Mouse (Mus musculus) intestine, postnatal 0 days (tissue): ENCODE data around the gene Dlec1. TPM values are rescaled to one million over a fixed set of nuclear protein-coding genes. Genes with fewer than 3 reads are reported as not detected.

Source experiments
- ATAC-seq: fragments of 200-750 bp; cut with Nextera tagmentation; 2 replicates; pipeline ENCODE4 v1.8.0; 2017; ENCODE audit warnings: mild to moderate bottlenecking, moderate TSS enrichment, moderate library complexity
- H3K27ac ChIP-seq: fragments of 300-500 bp; sonication (generic); 2 replicates; pipeline ENCODE4 v1.5.1; 2014; ENCODE audit warnings: mild to moderate bottlenecking, low read depth, low read length, moderate library complexity
- H3K27me3 ChIP-seq: fragments of 300-500 bp; sonication (generic); replicated peaks from 2 replicates; pipeline ENCODE4 v1.6.1; 2014; ENCODE audit warnings: low read length, mixed read lengths; ENCODE audit not compliant: control insufficient read depth, insufficient read depth
- H3K36me3 ChIP-seq: fragments of 300-500 bp; sonication (generic); 2 replicates; pipeline ENCODE4 v1.6.1; 2014; ENCODE audit warnings: mild to moderate bottlenecking, moderate library complexity; ENCODE audit not compliant: control insufficient read depth, insufficient read depth
- H3K4me1 ChIP-seq: fragments of 300-500 bp; sonication (generic); replicated peaks from 2 replicates; pipeline ENCODE4 v1.6.1; 2014; ENCODE audit warnings: antibody characterized with exemption, low read length, mixed read lengths; ENCODE audit not compliant: control insufficient read depth, insufficient read depth
- H3K4me2 ChIP-seq: fragments of 300-500 bp; sonication (generic); replicated peaks from 2 replicates; pipeline ENCODE4 v1.6.1; 2014; ENCODE audit warnings: low read depth, mild to moderate bottlenecking, moderate library complexity
- H3K4me3 ChIP-seq: fragments of 300-500 bp; sonication (generic); 2 replicates; pipeline ENCODE4 v1.5.1; 2014; ENCODE audit warnings: low read depth, low read length
- H3K9ac ChIP-seq: fragments of 300-500 bp; sonication (generic); 2 replicates; pipeline ENCODE4 v1.6.1; 2014; ENCODE audit warnings: mild to moderate bottlenecking, low read depth, low read length
- H3K9me3 ChIP-seq: fragments of 300-500 bp; sonication (generic); 2 replicates; pipeline ENCODE4 v1.6.1; 2016; ENCODE audit warnings: mixed run types; ENCODE audit not compliant: control insufficient read depth
- CTCF ChIP-seq: sonication (generic); IDR thresholded peaks from 2 replicates; pipeline ENCODE4 v1.5.1; 2016; ENCODE audit warnings: low read depth, mild to moderate bottlenecking, control low read depth, antibody characterized with exemption, moderate library complexity
- WGBS: fragments of 180-500 bp; shearing (Covaris S2); extraction: QIAGEN DNeasy Blood & Tissue Kit; methylation state at CpG from one replicate; pipeline ENCODE4 v1.1.7; 2014; 5-methylcytosine and 5-hydroxymethylcytosine counted together
- polyA plus RNA-seq: library from polyadenylated mRNA; unstranded; fragments of >200 nt; fragmentation: Nextera tagmentation; extraction: Ambion mirVana; gene quantifications from 2 replicates; pipeline ENCODE4 v1.2.1, GENCODE M21; 2015

Dlec1 gene
- polyA plus RNA-seq, 1 experiment from 2014 or later = 0.05 TPM

DNA sequence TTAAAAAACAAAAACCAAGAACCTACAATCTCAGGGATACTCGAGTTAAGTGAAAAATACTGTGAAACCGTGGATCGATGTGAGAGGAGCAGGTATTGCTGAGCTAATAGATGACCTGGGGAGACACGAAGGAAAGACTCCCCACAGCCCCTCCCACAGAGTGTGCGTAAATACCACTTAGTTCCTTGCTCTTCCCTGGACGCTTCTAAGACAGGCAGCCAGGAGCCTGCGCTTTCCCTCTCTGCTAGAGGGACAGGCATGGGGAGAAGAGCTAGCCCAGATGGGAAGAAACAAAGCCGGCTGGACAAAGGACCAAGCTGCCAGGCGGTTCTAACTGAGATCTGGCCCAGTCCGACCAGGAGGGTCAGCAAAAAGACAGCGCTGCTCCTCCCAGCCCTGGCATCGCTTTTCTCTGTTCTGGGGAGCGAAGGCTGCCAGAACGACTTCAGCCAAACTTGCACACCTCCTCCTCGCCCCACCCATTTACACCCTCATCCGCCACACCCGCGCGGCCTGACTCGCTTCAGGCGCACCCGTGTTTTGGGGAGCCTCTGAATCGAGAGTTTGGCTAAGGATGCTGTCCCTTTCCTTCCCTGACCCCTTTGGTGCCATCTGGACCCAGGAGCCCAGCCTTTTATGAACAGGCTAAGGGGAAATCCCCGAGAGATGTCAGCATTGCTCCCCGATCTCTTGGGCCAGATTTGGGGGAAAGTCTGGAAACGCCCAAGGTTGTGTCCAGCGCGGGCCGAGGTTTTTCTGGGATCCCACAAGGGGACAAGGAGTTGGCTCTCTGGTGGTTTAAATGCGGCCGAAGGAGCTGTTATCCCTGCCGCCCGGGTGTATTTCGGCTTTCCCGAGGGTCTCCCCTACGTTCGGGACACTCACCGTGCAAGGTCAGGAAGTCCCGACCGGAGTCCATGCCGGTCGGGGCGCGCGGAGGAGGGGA lies 9.5 kb upstream of the Dlec1 start:
- ATAC-seq = no peak
- no peaks in the 10 kb centered on the region for H3K36me3 ChIP-seq
- H3K9me3 ChIP-seq = no peaks in the 10 kb centered on the region
- H3K4me1 ChIP-seq = no peaks in the 10 kb centered on the region
- no peak for TF ChIP-seq CTCF
- peaks cover 4% of the 10 kb centered on the region; the same call in 1 of the 2 replicates for H3K27me3 ChIP-seq
- H3K27ac ChIP-seq = no peak overlapping the region
- H3K4me2 ChIP-seq = peak overlapping the region; percentile 86
- WGBS = 5% methylated on average over 45 of the region's 45 CpGs
- H3K4me3 ChIP-seq = peak overlapping the region; percentile 54
- peak overlapping the region; percentile 51 for H3K9ac ChIP-seq

DNA sequence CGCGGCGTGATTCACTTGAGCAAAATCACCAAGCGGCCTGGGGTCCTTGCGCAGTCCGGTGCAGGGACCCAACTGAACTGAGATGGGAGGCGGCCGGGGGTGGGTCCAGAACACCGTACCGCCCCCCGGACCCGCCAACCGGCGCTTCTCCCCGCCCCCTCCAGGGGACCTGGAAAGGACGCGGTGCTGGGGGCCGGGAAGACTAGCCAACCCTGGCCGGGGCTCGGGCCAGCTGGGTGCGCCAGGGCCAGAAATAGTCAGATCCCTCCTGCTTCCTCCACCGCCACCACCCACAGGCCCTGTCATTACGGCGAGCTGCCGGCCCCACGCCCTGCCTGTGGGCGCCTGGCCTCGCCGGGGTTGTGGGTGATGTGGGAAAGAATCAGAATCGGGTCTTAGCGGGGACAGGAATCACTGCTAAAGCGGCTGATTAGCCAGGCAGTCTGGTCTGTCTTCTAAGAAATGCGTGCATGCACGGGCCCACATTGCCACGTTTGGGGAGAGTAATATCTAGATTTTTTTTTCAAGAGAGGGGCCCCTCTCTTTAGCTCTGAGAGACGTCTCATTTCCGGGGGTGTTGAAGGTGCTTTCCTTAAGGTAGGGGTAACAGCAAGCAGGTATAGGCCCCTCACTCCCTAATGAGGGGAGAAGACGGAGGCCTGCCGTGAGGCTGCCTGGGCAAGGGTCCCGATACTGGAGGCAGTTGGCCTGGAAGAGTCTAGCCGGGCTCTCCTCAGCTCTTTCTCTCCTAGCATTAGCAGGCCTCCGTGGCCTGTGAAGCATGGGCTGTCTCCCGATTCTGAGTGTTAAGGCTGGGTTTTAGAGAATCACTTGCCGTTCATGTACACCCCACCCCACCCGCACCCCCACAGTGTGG lies 8.6 kb upstream of the Dlec1 start, which contains the start of gene Plcd1:
Gene Plcd1 (minus strand): TSS at position 84 of the 877 bp plus-strand sequence.
- Histone ChIP-seq H3K36me3 (no peaks in the 10 kb centered on the region), H3K27me3 (peaks cover 4% of the 10 kb centered on the region; the same call in 1 of the 2 replicates), H3K9ac (peak within 1 kb of the TSS; percentile 51), H3K4me2 (peak within 1 kb of the TSS; percentile 86), H3K4me1 (no peaks in the 10 kb centered on the region), H3K4me3 (peak within 1 kb of the TSS; percentile 54), H3K9me3 (no peaks in the 10 kb centered on the region), H3K27ac (no peak within 1 kb of the TSS)
- peak; percentile 34 for ATAC-seq
- TF ChIP-seq CTCF = no peak; the same call in 1 of the 2 replicates
- 17% methylated on average over 44 of the region's 45 CpGs for WGBS

DNA sequence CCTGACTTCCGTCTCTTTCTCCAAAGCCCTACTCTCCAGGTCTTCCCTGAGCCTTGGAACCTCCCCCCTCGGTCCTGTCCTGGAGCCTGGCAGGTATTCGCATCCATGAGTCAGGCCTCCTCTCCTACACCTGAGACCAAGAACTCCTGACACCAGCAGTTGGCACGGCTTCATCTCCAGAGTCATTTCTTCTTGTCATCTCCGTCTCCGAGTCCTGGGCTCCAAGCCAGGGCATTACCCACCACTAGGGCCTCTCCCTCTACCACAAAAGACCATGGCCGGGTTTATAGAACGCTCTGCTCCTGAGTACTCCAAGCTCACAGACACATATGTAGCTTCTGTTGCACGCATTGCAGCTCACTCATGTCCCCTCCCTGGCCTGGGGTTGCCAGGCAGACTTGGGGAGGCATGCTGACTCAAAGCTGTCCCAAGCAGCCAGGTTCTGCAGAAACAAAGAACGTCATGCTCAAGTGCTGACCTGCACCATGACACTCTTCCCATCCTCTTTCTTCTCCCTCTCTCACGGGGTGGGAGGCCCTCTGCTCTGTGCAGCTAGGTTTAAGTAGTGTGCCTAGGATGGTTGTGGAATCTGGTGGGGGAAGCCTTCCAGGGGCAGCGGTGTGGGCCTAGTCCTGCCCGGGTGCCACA lies 7.7 kb upstream of the Dlec1 start:
- no peaks in the 10 kb centered on the region for H3K36me3 ChIP-seq
- H3K9ac ChIP-seq = no peak overlapping the region
- TF ChIP-seq CTCF = no peak
- H3K4me2 ChIP-seq = no peak overlapping the region
- no peaks in the 10 kb centered on the region for H3K9me3 ChIP-seq
- no peaks in the 10 kb centered on the region for H3K4me1 ChIP-seq
- peaks cover 4% of the 10 kb centered on the region; the same call in 1 of the 2 replicates for H3K27me3 ChIP-seq
- no peak overlapping the region for H3K27ac ChIP-seq
- no peak overlapping the region for H3K4me3 ChIP-seq
- no peak for ATAC-seq
- 80% methylated on average over 13 of the region's 13 CpGs for WGBS

DNA sequence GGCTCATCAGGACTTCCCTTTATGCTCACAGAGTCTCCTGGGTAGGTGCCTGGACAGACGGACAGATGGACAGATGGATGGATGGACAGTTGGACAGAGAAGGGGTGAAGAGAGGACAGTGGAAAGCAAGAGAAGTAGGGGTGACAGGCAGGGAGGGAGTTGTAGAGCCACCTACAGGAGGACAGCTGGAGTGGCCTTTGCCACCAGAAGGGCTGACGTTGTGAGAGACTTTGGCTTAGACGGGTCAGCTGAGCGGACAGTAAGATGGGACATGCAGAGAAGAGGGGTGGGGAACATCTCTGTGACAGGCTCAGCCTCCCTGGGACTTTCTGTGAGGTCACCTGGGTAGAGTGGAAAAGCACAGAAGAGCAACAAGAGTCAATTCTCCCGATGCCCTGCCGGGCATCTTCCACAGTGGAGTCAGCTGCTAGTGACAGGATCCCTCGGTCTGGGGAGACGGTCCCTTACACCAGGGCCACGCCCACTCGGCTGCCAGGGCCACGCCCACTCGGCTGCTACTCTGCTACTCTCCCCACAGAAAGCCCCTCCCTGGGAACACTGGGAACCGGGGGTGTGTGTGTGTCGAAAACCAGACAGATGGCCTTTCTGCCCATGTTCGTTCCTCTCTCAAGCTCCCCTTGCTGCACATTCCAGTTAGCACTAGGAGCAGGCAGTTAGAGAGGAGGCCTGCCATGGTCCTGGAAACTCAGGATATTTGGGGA lies 1.9 kb upstream of the Dlec1 start:
- no peaks in the 10 kb centered on the region for H3K9me3 ChIP-seq
- H3K4me3 ChIP-seq = no peak overlapping the region
- no peaks in the 10 kb centered on the region for H3K36me3 ChIP-seq
- peak; percentile 12; the same call in 1 of the 2 replicates for ATAC-seq
- no peaks in the 10 kb centered on the region for H3K4me1 ChIP-seq
- 19% methylated on average over 15 of the region's 15 CpGs for whole genome bisulfite sequencing
- H3K9ac ChIP-seq = no peak overlapping the region
- no peak overlapping the region for H3K27ac ChIP-seq
- 0 out of 2 replicates have a peak, but pooled peaks cover 5% of the 10 kb centered on the region for H3K27me3 ChIP-seq
- no peak overlapping the region for H3K4me2 ChIP-seq
- peak; percentile 52 for TF ChIP-seq CTCF

DNA sequence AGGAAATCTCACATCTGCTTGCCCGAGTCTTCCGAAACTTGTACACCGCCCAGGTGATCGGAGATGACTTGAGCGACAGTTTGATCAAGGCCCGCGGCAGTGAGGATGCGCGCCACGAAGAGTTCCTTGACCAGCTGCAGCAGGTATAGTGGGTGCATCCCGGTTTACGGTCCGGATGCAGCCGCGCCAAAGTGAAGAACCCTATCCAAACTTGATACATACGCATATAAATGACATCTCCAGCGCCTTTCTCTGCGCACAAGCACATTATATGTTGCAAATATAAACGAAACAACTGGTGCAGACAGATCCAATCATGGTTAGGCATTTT lies 470 bp downstream of the Dlec1 start:
- H3K4me1 ChIP-seq = no peaks in the 10 kb centered on the region
- no peak overlapping the region for H3K27ac ChIP-seq
- H3K9ac ChIP-seq = peak overlapping the region; percentile 40; the same call in 1 of the 2 replicates
- H3K36me3 ChIP-seq = no peaks in the 10 kb centered on the region
- H3K4me2 ChIP-seq = peak overlapping the region; percentile 96
- H3K4me3 ChIP-seq = peak overlapping the region; percentile 65
- ATAC-seq = no peak
- H3K9me3 ChIP-seq = no peaks in the 10 kb centered on the region
- H3K27me3 ChIP-seq = 0 out of 2 replicates have a peak, but pooled peaks cover 5% of the 10 kb centered on the region
- TF ChIP-seq CTCF = no peak
- 3% methylated on average over 19 of the region's 19 CpGs for WGBS
